Mouse (Mus musculus) CH12.LX (cell line): ENCODE results near the gene Selenos. TPM values are rescaled to one million over a fixed set of nuclear protein-coding genes. Genes with fewer than 3 reads are reported as not detected.

Experiments used
- DNase-seq: peaks from one replicate; pipeline ENCODE4 v3.0.0-alpha.2; 2013; ENCODE audit errors: extremely low read depth
- H3K27ac ChIP-seq: 2 replicates; pipeline ENCODE4 v1.5.1; 2012; ENCODE audit warnings: low read depth, mild to moderate bottlenecking, control low read depth, moderate library complexity; ENCODE audit not compliant: insufficient read depth
- H3K27me3 ChIP-seq: replicated peaks from 2 replicates; pipeline ENCODE3; 2012; ENCODE audit warnings: inconsistent platforms
- H3K36me3 ChIP-seq, 2 experiments: replicated peaks in 1 of 2; 2 replicates each; pipeline versions ENCODE3 to v1.6.1; 2012; ENCODE audit warnings: inconsistent platforms in 1 of 2, low read length in 1 of 2, mild to moderate bottlenecking in 1 of 2, mixed read lengths in 1 of 2, moderate library complexity in 1 of 2; ENCODE audit not compliant: control insufficient read depth in 1 of 2, insufficient read depth in 1 of 2
- H3K4me1 ChIP-seq, 2 experiments: 2 replicates each; pipeline ENCODE4 v1.6.1; 2012; ENCODE audit warnings: inconsistent platforms in 1 of 2, moderate library complexity in 1 of 2; ENCODE audit not compliant: insufficient read depth in 2 of 2, control insufficient read depth in 1 of 2
- H3K4me2 ChIP-seq: 2 replicates; pipeline ENCODE4 v1.6.1; 2012; ENCODE audit warnings: low read depth, mild to moderate bottlenecking, control low read depth; ENCODE audit not compliant: poor library complexity, insufficient read depth, severe bottlenecking
- H3K4me3 ChIP-seq, 3 experiments: fragments of 150-350 bp in 1 of 3; sonication (generic) in 1 of 3; replicated peaks in 1 of 3; 2 replicates each; pipeline versions ENCODE3 to v1.5.1; 2011 to 2012; ENCODE audit warnings: low read depth in 2 of 3, low read length in 2 of 3, mild to moderate bottlenecking in 2 of 3, moderate library complexity in 2 of 3, control low read depth in 1 of 3, improper control_type of control experiment in 1 of 3, inconsistent platforms in 1 of 3, mixed read lengths in 1 of 3; ENCODE audit not compliant: poor library complexity in 1 of 3
- H3K79me2 ChIP-seq: replicated peaks from 2 replicates; pipeline ENCODE4 v1.6.1; 2012; ENCODE audit warnings: mild to moderate bottlenecking, moderate library complexity; ENCODE audit not compliant: control insufficient read depth, poor library complexity, insufficient read depth, severe bottlenecking; ENCODE audit errors: extremely low read depth
- H3K9ac ChIP-seq: 2 replicates; pipeline ENCODE4 v1.6.1; 2012; ENCODE audit warnings: low read depth, mild to moderate bottlenecking, control low read depth, moderate library complexity; ENCODE audit not compliant: insufficient read depth
- H3K9me3 ChIP-seq: replicated peaks from 2 replicates; pipeline ENCODE3; 2012; ENCODE audit warnings: low read length, inconsistent platforms, mixed read lengths
- CHD1 ChIP-seq: IDR thresholded peaks from 2 replicates; pipeline ENCODE4 v1.6.1; 2012; ENCODE audit warnings: low read depth, low read length, improper control_type of control experiment, inconsistent platforms
- CHD2 ChIP-seq: IDR thresholded peaks from 2 replicates; pipeline ENCODE4 v1.6.1; 2011; ENCODE audit warnings: low read length, improper control_type of control experiment
- ETS1 ChIP-seq: conservative IDR thresholded peaks from 2 replicates; pipeline ENCODE4 v1.6.1; 2012; ENCODE audit warnings: low read depth, mild to moderate bottlenecking, inconsistent platforms, low read length, improper control_type of control experiment, moderate library complexity
- IRF4 ChIP-seq: IDR thresholded peaks from 2 replicates; pipeline ENCODE4 v1.6.1; 2014; ENCODE audit warnings: low read depth, mild to moderate bottlenecking, inconsistent platforms, low read length, improper control_type of control experiment
- JUN ChIP-seq: IDR thresholded peaks from 2 replicates; pipeline ENCODE4 v1.6.1; 2011; ENCODE audit warnings: low read depth, mild to moderate bottlenecking, low read length, improper control_type of control experiment, moderate library complexity; ENCODE audit not compliant: insufficient read depth
- KAT2A ChIP-seq: IDR thresholded peaks from 2 replicates; pipeline ENCODE4 v1.6.1; 2012; ENCODE audit warnings: low read length, improper control_type of control experiment, inconsistent platforms; ENCODE audit not compliant: insufficient replicate concordance
- MAX ChIP-seq: IDR thresholded peaks from 2 replicates; pipeline ENCODE4 v1.6.1; 2011; ENCODE audit warnings: low read length, improper control_type of control experiment
- MXI1 ChIP-seq: IDR thresholded peaks from 2 replicates; pipeline ENCODE4 v1.6.1; 2011; ENCODE audit warnings: mild to moderate bottlenecking, low read depth, low read length, improper control_type of control experiment
- MYC ChIP-seq: IDR thresholded peaks from 2 replicates; pipeline ENCODE4 v1.6.1; 2011; ENCODE audit warnings: low read depth, mild to moderate bottlenecking, improper control_type of control experiment, low read length
- NELFE ChIP-seq: IDR thresholded peaks from 2 replicates; pipeline ENCODE4 v1.6.1; 2011; ENCODE audit warnings: low read depth, low read length, improper control_type of control experiment
- POLR2A ChIP-seq: IDR thresholded peaks from 2 replicates; pipeline ENCODE4 v1.6.1; 2011; ENCODE audit warnings: low read depth, mild to moderate bottlenecking, improper control_type of control experiment, low read length
- POLR2AphosphoS2 ChIP-seq: IDR thresholded peaks from 2 replicates; pipeline ENCODE4 v1.6.1; 2011; ENCODE audit warnings: low read depth, low read length, improper control_type of control experiment
- RAD21 ChIP-seq: IDR thresholded peaks from 2 replicates; pipeline ENCODE4 v1.6.1; 2011; ENCODE audit warnings: low read depth, mild to moderate bottlenecking, low read length, improper control_type of control experiment, moderate library complexity
- TCF12 ChIP-seq: IDR thresholded peaks from 2 replicates; pipeline ENCODE4 v1.6.1; 2014; ENCODE audit warnings: low read depth, mild to moderate bottlenecking, inconsistent platforms, low read length, improper control_type of control experiment
- UBTF ChIP-seq: IDR thresholded peaks from 2 replicates; pipeline ENCODE4 v1.6.1; 2012; ENCODE audit warnings: low read depth, mild to moderate bottlenecking, inconsistent platforms, low read length, improper control_type of control experiment, moderate library complexity
- USF1 ChIP-seq: IDR thresholded peaks from 2 replicates; pipeline ENCODE4 v1.6.1; 2014; ENCODE audit warnings: low read depth, mild to moderate bottlenecking, inconsistent platforms, low read length, improper control_type of control experiment
- ZC3H11A ChIP-seq: IDR thresholded peaks from 2 replicates; pipeline ENCODE4 v1.6.1; 2012; ENCODE audit warnings: low read depth, mild to moderate bottlenecking, inconsistent platforms, low read length, improper control_type of control experiment
- ZMIZ1 ChIP-seq: IDR thresholded peaks from 2 replicates; pipeline ENCODE4 v1.6.1; 2012; ENCODE audit warnings: low read depth, mild to moderate bottlenecking, inconsistent platforms, low read length, improper control_type of control experiment
- dilution Hi-C: fragments of 300-500 bp; cut with MboI; formaldehyde crosslinking; loops from 2 replicates; pipeline ENCODE4 v1.14.3; 2020; ENCODE audit warnings: low sequenced_read_pairs; ENCODE audit not compliant: extremely low pct_unique_long_range_greater_than_20kb, extremely low pct_ligation_motif_present
- in situ Hi-C: fragments of 300-500 bp; cut with MboI; formaldehyde crosslinking; loops from 3 replicates; pipeline ENCODE4 v1.14.3; 2019; ENCODE audit warnings: low sequenced_read_pairs, low pct_ligation_motif_present, low pct_unique_long_range_greater_than_20kb, mixed read lengths
- polyA plus RNA-seq: library from polyadenylated mRNA; unstranded; fragments of >175 nt; gene quantifications from 2 replicates; pipeline ENCODE4 v1.2.1, GENCODE M21; 2012; ENCODE audit warnings: low read depth; ENCODE audit not compliant: insufficient read length
- total RNA-seq, 2 experiments: library from RNA; depleted of rRNA; stranded (reverse); fragments of 300-350 nt in 1 of 2; fragments of >200 nt in 1 of 2; gene quantifications; 2 replicates each; pipeline ENCODE4 v1.2.3; 2012 to 2014

The Selenos gene
- total and polyA plus RNA-seq, 3 experiments = 75.0 to 112 (median 101) TPM

DNA sequence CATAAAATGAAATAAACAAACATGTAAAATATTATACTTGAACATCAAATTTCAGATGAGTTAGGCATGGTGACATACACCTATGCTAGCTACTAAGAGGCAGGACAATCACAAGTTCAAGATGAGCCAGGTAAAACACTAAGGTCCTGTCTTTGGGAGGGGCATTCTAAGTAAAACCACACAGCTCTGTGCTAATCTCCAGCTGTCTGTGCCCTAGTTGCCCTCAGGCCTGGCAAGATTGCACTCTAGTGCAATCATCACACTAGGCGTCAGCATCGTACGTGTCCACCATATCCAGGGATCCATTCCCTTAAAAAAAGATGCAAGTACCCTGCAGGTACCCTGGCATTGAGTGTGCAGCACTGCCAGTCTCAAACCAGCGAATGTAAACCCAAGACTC lies 57.9 kb downstream of the Selenos start:
- DNase-seq = no peak
- Histone ChIP-seq H3K4me2 (no peak overlapping the region), H3K36me3 (no peaks in the 10 kb centered on the region), H3K9me3 (no peaks in the 10 kb centered on the region), H3K4me1 (peaks cover 0 to 24% of the 10 kb centered on the region in 2 experiments; a peak in 2 of 4 replicates), H3K79me2 (no peaks in the 10 kb centered on the region), H3K27ac (no peak overlapping the region), H3K4me3 (no peak overlapping the region), H3K9ac (no peak overlapping the region), H3K27me3 (no peaks in the 10 kb centered on the region)
- in situ Hi-C loops (no loop called here), dilution Hi-C loops (no loop called here)
- TF ChIP-seq CHD1 (no peak), TCF12 (no peak), MXI1 (no peak), CHD2 (no peak), RAD21 (no peak), MAX (no peak), UBTF (no peak), ZMIZ1 (no peak), IRF4 (no peak), NELFE (no peak), POLR2A (no peak), JUN (no peak), ETS1 (no peak), POLR2AphosphoS2 (no peak)

DNA sequence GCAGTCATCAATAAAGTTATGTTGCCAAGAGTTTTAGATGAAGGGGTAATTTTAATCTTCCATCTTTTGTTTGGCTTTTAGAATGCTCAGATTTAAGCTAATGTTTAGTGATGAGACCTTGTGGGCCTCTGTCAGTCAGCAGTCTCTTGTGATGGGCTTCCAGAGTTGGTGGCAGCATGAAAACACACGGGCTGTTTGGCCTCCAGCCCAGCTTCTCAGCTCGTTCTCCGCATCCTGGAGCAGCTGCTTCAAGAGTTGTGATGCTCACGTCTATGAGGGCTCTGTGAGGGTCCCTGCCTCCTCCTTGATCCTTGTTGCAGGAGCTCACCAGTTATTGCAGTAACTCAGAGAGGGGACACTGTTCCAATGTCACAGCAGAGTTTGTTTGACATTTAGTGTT lies 58.9 kb downstream of the Selenos start:
- Histone ChIP-seq H3K36me3 (no peaks in the 10 kb centered on the region), H3K4me2 (no peak overlapping the region), H3K27ac (no peak overlapping the region), H3K27me3 (no peaks in the 10 kb centered on the region), H3K9me3 (no peaks in the 10 kb centered on the region), H3K4me1 (peaks cover 0 to 24% of the 10 kb centered on the region in 2 experiments; a peak in 2 of 4 replicates), H3K9ac (no peak overlapping the region), H3K4me3 (no peak overlapping the region), H3K79me2 (no peaks in the 10 kb centered on the region)
- in situ Hi-C loops (no loop called here), dilution Hi-C loops (no loop called here)
- no peak for DNase-seq
- no peak for TF ChIP-seq MYC
- TF ChIP-seq NELFE = no peak
- no peak for TF ChIP-seq CHD2
- TF ChIP-seq ZC3H11A = no peak
- no peak for TF ChIP-seq UBTF
- no peak for TF ChIP-seq RAD21
- TF ChIP-seq USF1 = no peak
- no peak for TF ChIP-seq KAT2A
- no peak for TF ChIP-seq POLR2AphosphoS2
